Mouse (Mus musculus) embryonic facial prominence, embryonic 15.5 days (tissue): ENCODE measurements around the gene Htr5b. TPM values are rescaled to one million over a fixed set of nuclear protein-coding genes. Genes with fewer than 3 reads are reported as not detected.

Experiments used
- ATAC-seq: fragments of 200-750 bp; cut with Nextera tagmentation; 2 replicates; pipeline ENCODE4 v1.8.0; 2017; ENCODE audit warnings: low read depth, moderate TSS enrichment; ENCODE audit not compliant: insufficient number of reproducible peaks, low FRiP score, low TSS enrichment
- H3K27ac ChIP-seq: fragments of 300-500 bp; sonication (generic); replicated peaks from 2 replicates; pipeline ENCODE4 v1.5.1; 2015; ENCODE audit warnings: mild to moderate bottlenecking, inconsistent platforms
- H3K27me3 ChIP-seq: fragments of 300-500 bp; sonication (generic); 2 replicates; pipeline ENCODE4 v1.6.1; 2015; ENCODE audit warnings: inconsistent platforms
- H3K36me3 ChIP-seq: fragments of 300-500 bp; sonication (generic); 2 replicates; pipeline ENCODE4 v1.6.1; 2015; ENCODE audit warnings: mild to moderate bottlenecking, inconsistent platforms
- H3K4me1 ChIP-seq: fragments of 300-500 bp; sonication (generic); 2 replicates; pipeline ENCODE4 v1.6.1; 2015; ENCODE audit warnings: inconsistent platforms
- H3K4me2 ChIP-seq: fragments of 300-500 bp; sonication (generic); replicated peaks from 2 replicates; pipeline ENCODE4 v1.6.1; 2015; ENCODE audit warnings: mild to moderate bottlenecking, inconsistent platforms
- H3K4me3 ChIP-seq: fragments of 300-500 bp; sonication (generic); replicated peaks from 2 replicates; pipeline ENCODE4 v1.5.1; 2015; ENCODE audit warnings: mild to moderate bottlenecking, inconsistent platforms
- H3K9ac ChIP-seq: fragments of 300-500 bp; sonication (generic); 2 replicates; pipeline ENCODE4 v1.6.1; 2015; ENCODE audit warnings: inconsistent platforms
- H3K9me3 ChIP-seq: fragments of 300-500 bp; sonication (generic); replicated peaks from 2 replicates; pipeline ENCODE4 v1.6.1; 2016; ENCODE audit warnings: inconsistent platforms
- WGBS: fragments of 180-500 bp; shearing (Covaris S2); methylation state at CpG from one replicate; pipeline ENCODE4 v1.1.7; 2015; 5-methylcytosine and 5-hydroxymethylcytosine counted together
- polyA plus RNA-seq: library from polyadenylated mRNA; unstranded; fragments of >200 nt; fragmentation: Nextera tagmentation; extraction: Ambion mirVana; gene quantifications from 2 replicates; pipeline ENCODE4 v1.2.1, GENCODE M21; 2015

Htr5b gene
- polyA plus RNA-seq, result 0.33 and 0.43 TPM in 2 replicates

DNA sequence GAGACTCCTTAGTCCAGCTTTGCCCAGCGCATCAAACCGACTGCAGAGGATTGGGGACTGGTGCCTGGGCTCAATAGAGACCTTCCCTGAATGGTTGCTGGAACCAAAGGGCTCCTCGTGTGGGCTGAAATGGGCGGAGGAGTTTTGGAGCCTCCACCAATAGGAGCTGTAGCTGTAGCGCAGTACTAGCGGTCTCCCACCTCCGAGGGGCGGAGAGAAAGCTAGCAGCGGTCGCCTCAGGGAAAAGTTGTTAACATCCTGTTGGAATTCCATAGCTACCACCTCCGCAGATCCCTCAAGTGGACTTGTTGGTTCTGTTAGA lies at the start of gene Htr5b:
Gene Htr5b, minus strand, starts transcription at position 67 of the 322 bp plus-strand sequence.
- Histone ChIP-seq H3K36me3 (no peaks in the 10 kb centered on the region), H3K4me2 (peak within 1 kb of the TSS; percentile 70), H3K9ac (no peak within 1 kb of the TSS), H3K27ac (no peak within 1 kb of the TSS), H3K9me3 (no peaks in the 10 kb centered on the region), H3K4me3 (peak within 1 kb of the TSS; percentile 39), H3K27me3 (peaks cover 28% of the 10 kb centered on the region), H3K4me1 (peaks cover 15% of the 10 kb centered on the region)
- WGBS, result 2% methylated on average over 11 of the region's 11 CpGs
- peak; percentile 81 for ATAC-seq

- no peak overlapping the region for H3K4me2 ChIP-seq
- no peaks in the 10 kb centered on the region for H3K4me1 ChIP-seq
- no peaks in the 10 kb centered on the region for H3K27me3 ChIP-seq
- H3K4me3 ChIP-seq, result no peak overlapping the region
- H3K27ac ChIP-seq, result no peak overlapping the region
- no peaks in the 10 kb centered on the region for H3K9me3 ChIP-seq
- no peak overlapping the region for H3K9ac ChIP-seq
- ATAC-seq, result peak; percentile 43; the same call in 1 of the 2 replicates
- no peaks in the 10 kb centered on the region for H3K36me3 ChIP-seq
- 25% methylated on average over 1 of the region's 1 CpGs for WGBS
These were observed 49.2 kb upstream of the Htr5b start for GRCm38 (mm10) chr1:121577491-121577890.

DNA sequence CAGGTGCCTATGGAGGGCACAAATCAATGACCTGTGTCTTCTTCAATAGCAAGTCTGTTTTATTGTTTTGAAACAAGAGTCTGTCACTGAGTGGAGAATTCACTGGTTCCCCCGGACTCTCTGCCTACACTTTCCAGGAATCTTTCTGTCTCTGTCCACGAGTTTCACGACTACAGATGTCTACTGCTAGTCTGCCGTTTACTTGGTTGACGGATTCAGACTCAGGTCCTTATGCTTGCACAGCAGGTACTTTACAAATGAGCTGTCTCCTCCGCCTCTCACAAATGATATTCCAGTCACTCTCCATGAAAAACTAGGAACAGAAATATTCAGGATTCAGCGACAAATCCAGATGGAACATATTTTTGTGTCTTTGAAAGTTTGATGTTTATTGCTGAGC lies 42.3 kb upstream of the Htr5b start:
- Histone ChIP-seq H3K4me2 (no peak overlapping the region), H3K27ac (no peak overlapping the region), H3K4me3 (no peak overlapping the region), H3K9me3 (no peaks in the 10 kb centered on the region), H3K36me3 (no peaks in the 10 kb centered on the region; the same call in 1 of the 2 replicates), H3K27me3 (no peaks in the 10 kb centered on the region), H3K9ac (no peak overlapping the region), H3K4me1 (no peaks in the 10 kb centered on the region)
- no peak for ATAC-seq
- 76% methylated on average over 7 of the region's 7 CpGs for WGBS

GRCm38 (mm10) chr1:121567521-121568489 lies 39.5 kb upstream of the Htr5b start, which contains the start of gene Ddx18:
Gene Ddx18 (minus strand): TSS chr1:121567989.
- peak within 1 kb of the TSS; percentile 75 for H3K27ac ChIP-seq
- 6% methylated on average over 53 of the region's 53 CpGs for WGBS

DNA sequence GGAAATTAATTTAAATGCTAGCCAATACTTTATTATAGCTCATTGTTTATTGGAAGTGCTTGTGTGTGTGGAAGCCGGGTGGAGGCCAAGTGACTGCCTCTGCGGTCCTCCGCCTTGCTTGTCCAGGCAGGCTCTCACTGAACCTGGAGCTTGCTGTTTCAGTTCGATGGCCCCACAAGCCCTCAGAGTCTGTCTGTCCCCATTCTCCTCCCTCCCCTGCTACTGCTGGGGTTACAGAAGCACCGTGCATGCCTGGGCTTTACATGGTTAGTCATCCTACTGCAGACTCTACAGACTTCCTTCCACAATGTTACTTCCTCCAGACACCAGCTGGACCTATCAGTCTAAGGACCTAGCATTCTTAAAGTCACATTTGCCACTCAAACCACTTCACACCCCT lies 29.6 kb upstream of the Htr5b start:
- Histone ChIP-seq H3K4me3 (no peak overlapping the region), H3K4me2 (no peak overlapping the region), H3K9me3 (no peaks in the 10 kb centered on the region), H3K4me1 (no peaks in the 10 kb centered on the region), H3K27ac (no peak overlapping the region), H3K9ac (no peak overlapping the region), H3K36me3 (peaks cover 92% of the 10 kb centered on the region), H3K27me3 (no peaks in the 10 kb centered on the region)
- ATAC-seq, result no peak
- 87% methylated on average over 5 of the region's 5 CpGs for WGBS

More at GRCm38 (mm10) chr1:121567521-121568489, 39.5 kb upstream of the Htr5b start, which contains the start of gene Ddx18:
- peak within 1 kb of the TSS; percentile 68 for H3K4me3 ChIP-seq
- ATAC-seq, result peak; percentile 96
- no peaks in the 10 kb centered on the region for H3K9me3 ChIP-seq
- no peaks in the 10 kb centered on the region for H3K4me1 ChIP-seq
- peak within 1 kb of the TSS; percentile 56 for H3K4me2 ChIP-seq
- H3K36me3 ChIP-seq, result peaks cover 23% of the 10 kb centered on the region
- peak within 1 kb of the TSS; percentile 57 for H3K9ac ChIP-seq
- H3K27me3 ChIP-seq, result no peaks in the 10 kb centered on the region

DNA sequence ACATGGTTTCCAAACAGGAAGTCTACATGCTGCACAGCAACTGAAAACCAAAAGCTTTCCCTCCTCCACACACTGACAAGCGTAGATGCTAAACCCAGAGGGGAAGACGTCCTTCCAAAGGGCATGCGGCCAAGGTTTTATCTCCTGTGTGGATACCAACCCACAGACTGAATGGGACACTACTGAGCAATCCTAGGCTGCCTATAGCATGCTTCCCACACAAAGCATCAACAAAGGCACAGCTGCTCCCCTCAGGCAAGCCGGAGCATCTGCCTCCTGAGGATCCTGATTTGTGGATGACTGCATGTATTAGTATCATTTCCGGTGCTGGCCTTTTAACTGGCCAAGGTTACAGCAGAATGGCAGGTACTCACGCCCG lies 23.2 kb upstream of the Htr5b start:
- no peak for ATAC-seq
- no peak overlapping the region for H3K4me2 ChIP-seq
- H3K4me1 ChIP-seq, result no peaks in the 10 kb centered on the region
- no peak overlapping the region for H3K4me3 ChIP-seq
- 87% methylated on average over 7 of the region's 7 CpGs for WGBS
- no peaks in the 10 kb centered on the region for H3K27me3 ChIP-seq
- H3K36me3 ChIP-seq, result peaks cover 49% of the 10 kb centered on the region
- no peak overlapping the region for H3K27ac ChIP-seq
- H3K9me3 ChIP-seq, result no peaks in the 10 kb centered on the region
- H3K9ac ChIP-seq, result no peak overlapping the region

GRCm38 (mm10) chr1:121550801-121551456 lies 22.7 kb upstream of the Htr5b start:
- no peak for ATAC-seq
- 85% methylated on average over 16 of the region's 16 CpGs for WGBS
- H3K36me3 ChIP-seq, result peaks cover 44% of the 10 kb centered on the region

GRCm38 (mm10) chr1:121549456-121549855 lies 21.2 kb upstream of the Htr5b start:
- no peak overlapping the region for H3K27ac ChIP-seq
- H3K9me3 ChIP-seq, result no peaks in the 10 kb centered on the region
- no peaks in the 10 kb centered on the region for H3K27me3 ChIP-seq
- no peak overlapping the region for H3K4me3 ChIP-seq
- H3K36me3 ChIP-seq, result peaks cover 30% of the 10 kb centered on the region
- no peak overlapping the region for H3K4me2 ChIP-seq
- no peaks in the 10 kb centered on the region for H3K4me1 ChIP-seq
- 69% methylated on average over 4 of the region's 4 CpGs for WGBS
- no peak for ATAC-seq
- H3K9ac ChIP-seq, result no peak overlapping the region

More at GRCm38 (mm10) chr1:121550801-121551456, 22.7 kb upstream of the Htr5b start:
- Histone ChIP-seq H3K9ac (no peak overlapping the region), H3K4me1 (no peaks in the 10 kb centered on the region), H3K4me3 (no peak overlapping the region), H3K27ac (no peak overlapping the region), H3K27me3 (no peaks in the 10 kb centered on the region), H3K4me2 (no peak overlapping the region), H3K9me3 (no peaks in the 10 kb centered on the region)

DNA sequence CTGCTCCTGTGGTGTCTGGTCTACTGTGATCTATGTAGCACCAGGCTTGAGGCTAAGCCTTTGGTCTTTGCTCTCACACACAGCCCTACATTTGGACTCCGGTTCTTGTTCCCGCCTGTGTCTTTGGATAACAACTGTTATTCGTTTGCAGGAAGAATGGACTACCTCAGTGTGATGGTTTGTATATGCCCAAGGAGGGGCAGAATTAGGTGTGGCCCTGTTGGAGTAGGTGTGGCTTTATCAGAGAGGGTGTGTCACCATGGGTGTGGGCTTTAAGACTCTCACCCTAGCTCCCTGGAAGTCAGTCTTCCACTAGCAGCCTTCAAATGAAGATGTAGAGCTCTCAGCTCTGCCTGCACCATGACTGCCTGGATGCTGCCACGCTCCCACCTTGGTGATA lies 20.4 kb upstream of the Htr5b start:
- 90% methylated on average over 4 of the region's 4 CpGs for WGBS
- no peak for ATAC-seq
- Histone ChIP-seq H3K4me3 (no peak overlapping the region), H3K9me3 (no peaks in the 10 kb centered on the region), H3K4me2 (no peak overlapping the region), H3K27me3 (no peaks in the 10 kb centered on the region), H3K27ac (no peak overlapping the region), H3K4me1 (no peaks in the 10 kb centered on the region), H3K9ac (no peak overlapping the region), H3K36me3 (peaks cover 24% of the 10 kb centered on the region)

DNA sequence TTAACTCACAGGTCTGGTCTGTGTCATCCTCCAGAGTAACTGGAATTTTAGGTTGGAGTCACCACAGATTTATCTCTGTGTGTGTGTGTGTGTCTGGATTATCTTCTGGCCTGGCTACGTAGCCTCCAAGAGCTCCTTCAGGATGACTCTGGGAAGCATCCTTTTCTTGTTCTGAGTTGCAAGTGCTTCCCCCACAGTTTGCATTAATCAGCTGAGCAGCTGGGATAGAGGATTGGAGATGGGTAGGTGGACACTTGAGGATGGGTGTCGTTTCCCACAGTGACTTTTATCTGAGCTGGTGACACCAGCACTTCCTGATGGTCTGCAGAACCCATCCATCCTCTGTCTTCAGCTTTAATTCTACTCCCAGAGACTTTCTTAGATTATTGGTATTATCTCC lies 18.6 kb upstream of the Htr5b start:
- Histone ChIP-seq H3K4me2 (no peak overlapping the region), H3K9me3 (no peaks in the 10 kb centered on the region), H3K27ac (no peak overlapping the region), H3K36me3 (peaks cover 9% of the 10 kb centered on the region; the same call in 1 of the 2 replicates), H3K9ac (no peak overlapping the region), H3K27me3 (no peaks in the 10 kb centered on the region), H3K4me1 (no peaks in the 10 kb centered on the region), H3K4me3 (no peak overlapping the region)
- no peak for ATAC-seq
- 85% methylated on average over 2 of the region's 2 CpGs for WGBS

GRCm38 (mm10) chr1:121540361-121540760 lies 12.1 kb upstream of the Htr5b start:
- no peak overlapping the region for H3K27ac ChIP-seq
- H3K9ac ChIP-seq, result no peak overlapping the region
- H3K9me3 ChIP-seq, result no peaks in the 10 kb centered on the region
- H3K4me1 ChIP-seq, result no peaks in the 10 kb centered on the region
- H3K36me3 ChIP-seq, result no peaks in the 10 kb centered on the region
- no peak overlapping the region for H3K4me3 ChIP-seq
- WGBS, result 80% methylated on average over 8 of the region's 8 CpGs
- no peak for ATAC-seq
- H3K4me2 ChIP-seq, result no peak overlapping the region
- H3K27me3 ChIP-seq, result no peaks in the 10 kb centered on the region
